Mouse (Mus musculus) embryo, embryonic 9.5 days (tissue): ENCODE measurements around the gene Gclc.

Experiments used
- DNase-seq: peaks from one replicate; pipeline ENCODE4 v3.0.0-alpha.2; 2017; ENCODE audit errors: extremely low spot score

The Gclc gene

DNA sequence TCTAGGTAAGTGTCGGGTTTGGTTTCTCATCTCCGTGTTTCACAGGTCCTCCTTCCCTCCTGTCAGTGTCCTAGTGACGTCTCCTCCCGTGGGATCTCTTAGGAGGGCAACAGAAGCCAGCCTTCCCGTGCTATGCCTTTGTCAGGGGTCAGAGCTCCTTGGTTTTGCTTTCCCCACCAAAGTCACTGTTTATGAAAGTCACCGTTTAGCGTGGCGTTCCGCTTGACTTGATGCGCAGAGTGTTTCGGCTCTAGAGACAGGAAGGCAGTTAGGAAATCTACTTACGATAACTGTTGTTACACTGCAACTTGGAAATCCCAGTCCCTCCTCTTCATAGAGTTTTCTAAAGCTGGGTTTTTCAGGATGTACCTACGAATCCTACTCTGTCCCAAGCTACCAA, 28.7 kb downstream of the Gclc start:
- no peak for DNase-seq

GRCm38 (mm10) chr9:77785466-77785865, 31.1 kb downstream of the Gclc start:
- DNase-seq: no peak

GRCm38 (mm10) chr9:77787936-77788335, 33.6 kb downstream of the Gclc start:
- DNase-seq: no peak

DNA sequence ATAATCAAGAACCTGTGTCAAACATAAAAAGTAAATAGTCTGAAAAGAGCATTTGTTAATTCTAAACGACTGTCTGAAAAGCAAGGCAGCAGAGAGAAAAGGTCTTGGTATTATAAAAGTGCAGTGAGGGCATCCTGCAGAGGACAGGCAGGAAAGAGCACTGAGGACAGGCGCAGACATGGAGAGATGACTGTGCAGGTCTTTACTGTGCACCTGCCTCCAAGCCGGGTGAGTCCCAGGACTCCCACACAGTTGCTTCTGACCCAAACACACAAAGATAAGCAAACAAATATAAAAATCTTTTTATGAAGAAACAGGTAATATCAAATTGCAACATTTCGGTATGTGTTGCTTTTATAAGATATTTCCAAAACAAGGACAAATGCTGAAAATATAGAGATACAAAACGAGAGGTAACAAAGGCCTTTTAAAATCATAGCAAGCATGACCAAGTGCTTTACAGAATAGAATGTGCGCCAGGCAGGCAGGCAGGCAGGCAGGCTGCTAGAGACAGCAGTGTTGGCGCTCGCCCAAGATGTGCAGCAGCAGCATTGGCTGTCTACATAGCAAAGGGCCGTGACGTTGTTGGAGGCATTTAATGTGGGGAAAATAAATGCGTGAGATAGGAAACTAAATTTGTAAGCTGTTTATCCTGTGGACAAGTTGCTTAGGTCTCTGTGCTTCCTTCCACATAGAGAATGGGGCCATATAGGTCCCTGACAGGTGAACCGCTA, 35.4 kb downstream of the Gclc start:
- DNase-seq: no peak

GRCm38 (mm10) chr9:77793838-77794237, 39.5 kb downstream of the Gclc start:
- no peak for DNase-seq

GRCm38 (mm10) chr9:77802461-77802860, 48.1 kb downstream of the Gclc start:
- DNase-seq: no peak

GRCm38 (mm10) chr9:77806426-77806825, 52.1 kb downstream of the Gclc start:
- no peak for DNase-seq

DNA sequence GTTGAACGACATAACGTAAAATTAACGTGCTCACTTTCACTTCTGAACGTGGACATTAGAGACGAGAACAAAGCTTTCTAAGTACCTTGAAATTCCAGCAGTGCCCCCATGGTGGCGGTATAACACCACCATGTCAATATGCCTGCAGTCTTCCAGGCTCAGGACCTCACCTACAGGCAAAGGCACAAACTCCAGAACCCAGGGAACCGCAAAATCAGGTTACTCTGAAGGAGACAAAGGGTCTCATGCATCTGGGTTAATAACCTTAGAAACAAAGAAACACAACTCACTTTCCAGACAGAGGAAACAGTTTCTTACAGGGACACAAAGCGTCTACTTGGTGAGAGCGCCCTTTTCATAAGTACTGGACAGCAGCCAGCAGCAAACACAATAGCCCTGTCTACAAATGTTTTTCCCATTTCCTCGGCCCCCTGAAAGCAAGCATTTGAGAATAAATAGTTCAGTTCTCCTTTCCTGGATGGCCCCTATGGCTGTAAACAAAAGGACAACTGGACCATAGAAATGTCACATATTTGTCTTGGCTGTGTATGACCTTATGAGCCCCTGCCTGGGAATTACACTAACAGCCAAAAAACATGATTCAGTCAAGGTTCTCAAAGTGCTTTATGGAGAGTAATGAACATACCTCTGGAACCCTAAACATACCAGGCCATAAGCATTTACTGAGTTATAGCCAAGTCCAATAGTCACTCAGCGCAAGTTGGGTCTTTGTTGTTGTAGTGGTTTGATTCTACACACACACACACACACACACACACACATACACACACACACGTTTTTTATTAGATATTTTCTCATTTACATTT, 52.7 kb downstream of the Gclc start:
- DNase-seq: peak; percentile 85

GRCm38 (mm10) chr9:77808481-77808880, 54.1 kb downstream of the Gclc start:
- DNase-seq: no peak

GRCm38 (mm10) chr9:77818858-77819257, 64.5 kb downstream of the Gclc start:
- DNase-seq: no peak

GRCm38 (mm10) chr9:77819318-77819717, 65.0 kb downstream of the Gclc start:
- DNase-seq: no peak

DNA sequence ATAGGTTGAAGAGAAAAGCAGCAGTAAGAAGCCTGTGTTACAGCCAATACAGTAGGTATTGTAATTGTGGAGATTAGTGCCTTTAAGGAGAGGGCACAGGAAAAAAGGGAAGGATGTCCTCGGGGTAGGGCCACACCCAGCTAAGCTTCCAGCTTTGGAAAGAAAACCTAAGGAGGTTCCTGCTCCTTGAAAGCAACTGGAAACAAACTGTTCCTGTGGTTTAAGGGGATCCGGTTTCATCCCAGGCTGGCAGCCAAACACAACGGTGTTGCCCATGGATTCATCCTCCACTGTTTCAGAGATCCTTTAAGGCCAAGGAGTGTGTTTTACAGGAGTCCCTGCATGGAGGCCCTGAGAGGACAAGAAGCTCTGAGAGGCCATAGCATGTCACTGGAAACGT, 66.5 kb downstream of the Gclc start:
- no peak for DNase-seq

DNA sequence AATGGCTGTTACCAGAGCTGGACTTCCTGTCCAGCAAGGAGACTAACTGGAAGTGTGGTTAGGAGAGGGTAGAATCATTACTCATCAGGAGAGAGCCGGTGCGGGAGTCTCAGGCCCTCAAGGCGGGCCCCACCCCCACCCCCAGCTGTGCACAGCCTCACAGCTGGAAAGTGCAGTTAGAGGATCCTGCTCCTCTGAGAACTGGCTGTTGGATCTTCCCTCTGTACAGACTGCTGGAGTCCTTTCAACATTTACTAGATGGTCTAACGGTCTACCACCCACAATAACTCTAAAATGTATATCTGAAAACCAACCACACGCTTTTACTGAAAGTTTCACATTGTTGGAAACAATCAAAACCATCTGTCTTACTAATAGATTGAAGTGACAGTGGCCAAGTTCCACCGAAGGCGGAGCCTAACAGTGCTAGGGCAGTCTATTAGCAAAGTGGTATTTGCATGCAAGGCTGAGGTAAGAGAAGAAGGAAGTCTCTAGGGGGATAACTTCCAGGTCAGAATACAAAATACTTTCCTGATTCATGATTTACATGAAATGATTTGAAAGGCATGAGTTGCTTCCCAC, 71.1 kb downstream of the Gclc start:
- peak; percentile 68 for DNase-seq

GRCm38 (mm10) chr9:77826237-77826636, 71.9 kb downstream of the Gclc start:
- DNase-seq: no peak

- DNase-seq: no peak
These were observed 74.2 kb downstream of the Gclc start for GRCm38 (mm10) chr9:77828531-77828965.

- no peak for DNase-seq
These were observed 80.1 kb downstream of the Gclc start for GRCm38 (mm10) chr9:77834259-77834993.

DNA sequence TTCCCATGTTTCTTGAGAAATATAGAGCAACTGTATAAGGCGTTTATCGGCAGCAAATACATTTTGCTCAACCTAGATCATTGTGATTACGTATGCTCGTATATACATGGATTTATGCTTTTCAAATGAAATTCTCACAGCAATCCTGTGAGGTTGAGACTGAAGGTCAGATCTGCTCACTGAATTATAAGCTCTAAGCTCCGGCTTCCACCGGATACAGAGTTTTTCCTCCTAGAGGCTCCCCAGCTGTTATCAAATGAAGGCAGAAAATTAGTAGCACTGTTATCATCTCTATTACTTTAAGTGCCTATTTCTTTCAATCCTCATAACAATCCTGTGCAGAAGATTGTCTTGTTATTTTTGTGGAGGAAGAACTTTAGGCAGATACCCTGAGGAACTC, 80.8 kb downstream of the Gclc start:
- no peak for DNase-seq

DNA sequence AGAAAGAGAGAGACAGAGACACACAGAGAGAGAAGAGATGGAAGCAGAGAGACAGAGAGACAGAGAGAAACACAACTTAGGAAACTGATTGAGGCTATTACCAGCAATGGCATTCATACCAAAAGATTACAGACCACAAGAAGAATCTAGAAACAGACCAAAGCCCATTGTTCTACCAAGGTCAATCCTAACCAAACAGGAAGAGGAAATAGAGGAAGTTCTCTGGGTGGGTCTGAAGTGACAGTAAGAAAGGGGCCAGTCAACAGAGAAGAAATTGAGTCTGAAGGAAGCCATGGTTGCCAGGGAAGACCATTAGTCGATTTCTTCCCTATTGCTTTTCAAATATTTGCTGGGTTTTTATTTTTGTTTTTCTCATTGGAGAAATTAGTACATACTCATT, 81.4 kb downstream of the Gclc start:
- DNase-seq: no peak

DNA sequence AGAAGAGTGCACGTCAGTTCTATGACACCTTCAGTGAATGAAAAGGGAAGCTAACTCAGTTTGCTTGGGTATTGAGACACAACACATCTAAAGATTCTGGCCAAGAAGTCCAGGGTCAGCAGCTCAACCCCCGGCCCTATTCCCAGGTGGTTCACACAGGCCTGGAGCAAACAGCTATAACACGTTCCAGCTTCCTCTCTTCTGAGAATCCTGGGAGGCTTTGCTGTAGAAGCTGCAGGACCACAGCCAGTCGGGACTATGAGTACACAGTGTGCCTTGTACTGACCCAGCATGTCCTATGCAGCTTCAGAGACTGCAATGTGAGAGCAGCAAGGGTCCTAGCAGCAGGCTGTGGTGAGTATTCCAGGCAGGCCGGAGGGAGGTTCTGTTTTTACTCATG, 84.3 kb downstream of the Gclc start:
- DNase-seq: no peak
